ENCODE assay signal across 21 mouse cellular contexts in genomic region chr5:90068601-90069000, GRCm38 (mm10).
DNase-seq lines count a peak whose midpoint lies in the region; ATAC-seq and TF ChIP-seq lines count a peak whose summit lies in the region.
"Had no signal": no experiment of that assay in that cellular context is flagged by ENCODE, and none has a peak within 500 bp of the region (broad histone marks: within the 10 kb centered on the region; RNA-seq: fewer than 3 reads in every experiment).

No protein-coding gene starts in this region.

- intact Hi-C loops in left cerebral cortex, postnatal 4 days (cut with DNase I), result no loop called here
- intact Hi-C loops in left cerebral cortex, postnatal 14 days (cut with DNase I), result no loop called here

- no peak overlapping the region for H3K9ac ChIP-seq in forebrain, embryonic 15.5 days (replicated peaks)
- H3K9ac ChIP-seq in forebrain, embryonic 11.5 days (ENCODE audit: low read length), result no peak overlapping the region
- H3K9ac ChIP-seq in midbrain, postnatal 0 days (replicated peaks; ENCODE audit: low read length, poor library complexity, severe bottlenecking), result no peak overlapping the region
- H3K9ac ChIP-seq: embryonic facial prominence, embryonic 12.5 days; heart, embryonic 13.5 days; hindbrain, embryonic 13.5 days had no signal

- H3K4me3 ChIP-seq in cerebellum, adult 2 months (replicated peaks; ENCODE audit: insufficient read depth, low read depth, low read length), result no peak overlapping the region
- no peak overlapping the region for H3K4me3 ChIP-seq in forebrain, embryonic 15.5 days
- no peak overlapping the region for H3K4me3 ChIP-seq in forebrain, embryonic 11.5 days (ENCODE audit: low read depth, low read length)
- H3K4me3 ChIP-seq in midbrain, postnatal 0 days (ENCODE audit: low read depth, low read length), result no peak overlapping the region
- H3K4me3 ChIP-seq in midbrain, embryonic 10.5 days, result no peak overlapping the region
- H3K4me3 ChIP-seq: embryonic facial prominence, embryonic 12.5 days; heart, embryonic 13.5 days; hindbrain, embryonic 13.5 days had no signal

- H3K4me2 ChIP-seq in forebrain, embryonic 15.5 days (replicated peaks), result no peak overlapping the region
- H3K4me2 ChIP-seq in forebrain, embryonic 11.5 days (ENCODE audit: low read depth, low read length, severe bottlenecking), result no peak overlapping the region
- no peak overlapping the region for H3K4me2 ChIP-seq in midbrain, postnatal 0 days (ENCODE audit: low read depth, low read length, poor library complexity, severe bottlenecking)
- H3K4me2 ChIP-seq: embryonic facial prominence, embryonic 12.5 days; heart, embryonic 13.5 days; hindbrain, embryonic 13.5 days had no signal

- H3K27me3 ChIP-seq in cerebellum, adult 2 months (ENCODE audit: control insufficient read depth, insufficient read depth, low read length), result no peaks in the 10 kb centered on the region
- H3K27me3 ChIP-seq in forebrain, embryonic 15.5 days, result no peaks in the 10 kb centered on the region
- H3K27me3 ChIP-seq in forebrain, embryonic 11.5 days (ENCODE audit: control insufficient read depth, insufficient read depth, low read length), result no peaks in the 10 kb centered on the region
- H3K27me3 ChIP-seq in midbrain, postnatal 0 days (ENCODE audit: insufficient read depth, low read length), result no peaks in the 10 kb centered on the region
- no peaks in the 10 kb centered on the region for H3K27me3 ChIP-seq in midbrain, embryonic 10.5 days (ENCODE audit: low read depth, poor library complexity, severe bottlenecking)
- H3K27me3 ChIP-seq: embryonic facial prominence, embryonic 12.5 days; heart, embryonic 13.5 days; hindbrain, embryonic 13.5 days had no signal

- no peak for TF ChIP-seq CTCF in cerebellum, adult 2 months (IDR thresholded peaks at IDR 0.05; ENCODE audit: borderline replicate concordance, insufficient read depth, low read depth, low read length)
- TF ChIP-seq CTCF in midbrain, postnatal 0 days (IDR thresholded peaks at IDR 0.05), result no peak

- H3K4me1 ChIP-seq in cerebellum, adult 2 months (ENCODE audit: control insufficient read depth, insufficient read depth, low read length), result no peaks in the 10 kb centered on the region
- H3K4me1 ChIP-seq in forebrain, embryonic 15.5 days, result peaks cover 31% of the 10 kb centered on the region
- no peaks in the 10 kb centered on the region for H3K4me1 ChIP-seq in forebrain, embryonic 11.5 days (replicated peaks; ENCODE audit: control insufficient read depth, insufficient read depth, low read length)
- no peaks in the 10 kb centered on the region for H3K4me1 ChIP-seq in midbrain, postnatal 0 days (ENCODE audit: insufficient read depth, low read length)
- H3K4me1 ChIP-seq in midbrain, embryonic 10.5 days, result no peaks in the 10 kb centered on the region
- H3K4me1 ChIP-seq: embryonic facial prominence, embryonic 12.5 days had no signal

- no peak for TF ChIP-seq POLR2A in cerebellum, adult 2 months (IDR thresholded peaks at IDR 0.05; ENCODE audit: borderline replicate concordance, insufficient read depth, low read length)

- no peaks in the 10 kb centered on the region for H3K9me3 ChIP-seq in forebrain, embryonic 15.5 days
- no peaks in the 10 kb centered on the region for H3K9me3 ChIP-seq in forebrain, embryonic 11.5 days (ENCODE audit: control insufficient read depth, low read length)
- no peaks in the 10 kb centered on the region for H3K9me3 ChIP-seq in midbrain, postnatal 0 days (ENCODE audit: low read length)
- no peaks in the 10 kb centered on the region for H3K9me3 ChIP-seq in midbrain, embryonic 10.5 days (replicated peaks)
- H3K9me3 ChIP-seq: embryonic facial prominence, embryonic 12.5 days; G1E; heart, embryonic 13.5 days; hindbrain, embryonic 13.5 days had no signal

- no peaks in the 10 kb centered on the region for H3K36me3 ChIP-seq in forebrain, embryonic 15.5 days
- no peaks in the 10 kb centered on the region for H3K36me3 ChIP-seq in forebrain, embryonic 11.5 days (ENCODE audit: control insufficient read depth, insufficient read depth, low read length)
- H3K36me3 ChIP-seq in midbrain, postnatal 0 days (ENCODE audit: insufficient read depth, low read length), result no peaks in the 10 kb centered on the region
- no peaks in the 10 kb centered on the region for H3K36me3 ChIP-seq in midbrain, embryonic 10.5 days
- H3K36me3 ChIP-seq: embryonic facial prominence, embryonic 12.5 days; G1E; heart, embryonic 13.5 days; hindbrain, embryonic 13.5 days had no signal

- no peak overlapping the region for H3K27ac ChIP-seq in cerebellum, adult 2 months (ENCODE audit: insufficient read depth, low read length)
- H3K27ac ChIP-seq in forebrain, embryonic 15.5 days (replicated peaks), result peak overlapping the region; percentile 41
- no peak overlapping the region for H3K27ac ChIP-seq in forebrain, embryonic 11.5 days (ENCODE audit: low read depth, low read length)
- H3K27ac ChIP-seq in midbrain, postnatal 0 days (ENCODE audit: low read depth, low read length), result no peak overlapping the region
- H3K27ac ChIP-seq in midbrain, embryonic 10.5 days (replicated peaks), result no peak overlapping the region
- H3K27ac ChIP-seq: embryonic facial prominence, embryonic 12.5 days; heart, embryonic 13.5 days; hindbrain, embryonic 13.5 days had no signal

- no peak for ATAC-seq in forebrain, embryonic 15.5 days (replicated peaks)
- no peak for ATAC-seq in forebrain, embryonic 11.5 days (replicated peaks; ENCODE audit: low FRiP score)
- no peak for ATAC-seq in midbrain, postnatal 0 days (ENCODE audit: low FRiP score)
- ATAC-seq: CD4-positive, CD25-positive, alpha-beta regulatory T cell, adult 4 months; intestine, embryonic 16.5 days had no signal

- peak; percentile 46 to 60 for DNase-seq in cerebellum, postnatal 10 days
- DNase-seq in cerebellum, adult 2 months, result no peak
- DNase-seq in forebrain, embryonic 11.5 days (ENCODE audit: low spot score), result no peak
- peak; percentile 39 for DNase-seq in left cerebral cortex, postnatal 4 days
- no peak for DNase-seq in left cerebral cortex, postnatal 14 days (ENCODE audit: low spot score in 2 of 2)
- DNase-seq in midbrain, postnatal 0 days (ENCODE audit: low spot score), result peak; percentile 17
- DNase-seq in midbrain, embryonic 10.5 days (ENCODE audit: low spot score), result no peak
- DNase-seq: adrenal gland, adult 8-10 months; B cell, adult 2 months; cerebellum, adult 18-20 months; cerebellum, postnatal 25 days; gastrocnemius, postnatal 36 days; heart, adult 11 months; heart, postnatal 36 days had no signal

Comparison
In these comparisons a context has a peak if more than half of its experiments do, and no peak if none do; other contexts are left out.
1. DNase-seq: peak in cerebellum, postnatal 10 days (2 of 2), left cerebral cortex, postnatal 4 days (single experiment) and midbrain, postnatal 0 days (single experiment); none in cerebellum, adult 2 months (0 of 2), forebrain, embryonic 11.5 days (single experiment), left cerebral cortex, postnatal 14 days (0 of 2) and midbrain, embryonic 10.5 days (single experiment).